Mouse (Mus musculus): ENCODE measurements around the gene Gm20479. TPM values are rescaled to one million over a fixed set of nuclear protein-coding genes. Genes with fewer than 3 reads are reported as not detected.
A peak's percentile ranks its signal among the peaks of the same experiment; 100 is the strongest.

The Gm20479 gene
- total and polyA plus RNA-seq, 3 experiments = 2.7 TPM; not detected in 2

DNA sequence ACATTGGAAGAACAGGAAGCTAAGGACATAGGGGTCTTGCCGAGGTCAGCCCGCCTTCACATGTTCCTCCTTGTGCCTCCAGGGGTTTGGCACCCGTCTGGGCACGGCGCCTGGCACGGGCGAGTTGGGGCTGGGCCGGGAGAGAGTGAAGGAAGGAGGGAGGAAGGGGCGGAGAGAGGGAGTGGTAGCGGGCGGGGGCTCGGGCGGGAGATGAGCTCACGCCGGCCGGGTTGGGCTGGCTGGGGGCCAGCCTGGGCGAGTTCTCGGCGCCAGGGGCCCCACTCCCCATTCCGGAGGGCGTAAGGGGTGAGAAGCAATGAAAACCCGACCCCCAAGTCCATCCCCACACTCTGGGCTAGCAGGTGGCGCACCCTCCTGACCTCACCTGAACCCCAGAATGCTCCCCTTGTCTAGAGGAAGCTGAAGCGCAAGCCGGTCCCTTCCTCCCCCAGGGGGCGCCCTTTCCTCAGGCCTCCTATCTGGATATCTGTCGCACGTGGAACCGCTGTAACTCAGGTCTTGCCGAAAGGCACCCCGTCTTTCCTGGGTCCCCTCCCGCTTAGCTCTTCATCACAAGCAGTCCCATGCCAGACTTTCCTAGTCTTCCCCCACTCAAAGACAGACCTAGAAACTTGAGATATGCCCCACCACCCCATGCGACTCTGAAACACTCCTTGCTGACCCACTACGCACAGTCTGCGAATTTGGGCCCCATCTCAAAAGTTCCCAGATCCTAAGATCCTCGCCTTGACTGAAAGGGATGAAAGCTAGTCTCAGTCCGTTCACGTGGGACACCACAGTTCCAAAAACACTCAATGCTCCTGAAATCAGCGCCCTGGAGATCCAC lies 24.6 kb downstream of the Gm20479 start (continued):
- TF ChIP-seq RAD21 (IDR thresholded peaks at IDR 0.05; ENCODE audit: low read depth, low read length) = peak; percentile 46
- TF ChIP-seq MEF2A (IDR thresholded peaks at IDR 0.05; ENCODE audit: extremely low read depth, insufficient replicate concordance, low read depth, low read length, poor library complexity, severe bottlenecking) = peak; percentile 61; the same call in 1 of the 2 replicates
- no peak for TF ChIP-seq RCOR1 (IDR thresholded peaks at IDR 0.05; ENCODE audit: low read depth, low read length)
- no peak for TF ChIP-seq GABPA (IDR thresholded peaks at IDR 0.05; ENCODE audit: low read depth, low read length)

DNA sequence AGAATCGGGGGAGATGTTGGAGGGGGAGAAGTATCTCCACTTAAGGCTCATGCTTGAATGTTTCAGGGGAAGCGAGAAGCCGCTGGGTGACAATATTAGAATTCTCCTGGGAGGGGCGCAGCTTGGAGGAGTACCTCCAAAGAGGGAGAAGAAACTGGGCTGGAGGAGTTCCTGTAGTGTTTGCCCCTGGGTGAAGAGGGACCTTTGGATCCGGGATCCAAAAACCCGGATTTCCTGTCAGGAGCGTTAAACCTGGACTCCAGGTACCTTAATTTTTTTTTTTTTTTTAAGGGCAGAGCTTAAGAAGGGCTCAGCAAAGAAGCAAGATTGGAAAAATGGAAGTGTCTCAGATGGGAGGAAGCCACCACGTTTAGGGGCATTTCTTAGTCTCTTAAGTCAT lies 25.4 kb downstream of the Gm20479 start:
- no peaks in the 10 kb centered on the region for H3K9me3 ChIP-seq (replicated peaks; ENCODE audit: insufficient read depth, low read length)
- H3K27ac ChIP-seq (ENCODE audit: control insufficient read depth, low read depth, low read length) = peak overlapping the region; percentile 75
- no peaks in the 10 kb centered on the region; a peak in 1 of 4 replicates for H3K27me3 ChIP-seq (ENCODE audit: control insufficient read depth in 1 of 2, insufficient read depth in 2 of 2, low read length in 2 of 2)
- H3K9ac ChIP-seq (ENCODE audit: control insufficient read depth, low read depth, low read length, poor library complexity, severe bottlenecking) = peak overlapping the region; percentile 61
- peak; percentile 74 for DNase-seq (ENCODE audit: low read depth, low spot score)
- TF ChIP-seq BHLHE40 (IDR thresholded peaks at IDR 0.05; ENCODE audit: borderline replicate concordance, low read depth, low read length) (no peak), TBP (IDR thresholded peaks at IDR 0.05; ENCODE audit: low read depth, low read length) (0 out of 2 replicates have a peak, but pooled peaks have one; percentile 4), SMC3 (IDR thresholded peaks at IDR 0.05; ENCODE audit: low read depth, low read length) (no peak), ZNF384 (IDR thresholded peaks at IDR 0.05; ENCODE audit: low read depth, low read length) (peak; percentile 80), EP300 (IDR thresholded peaks at IDR 0.05; ENCODE audit: low read depth in 1 of 2, low read length in 2 of 2) (no peak), CTCF (IDR thresholded peaks at IDR 0.05 in 2 of 3, conservative IDR thresholded peaks at IDR 0.05 in 1 of 3; ENCODE audit: control insufficient read depth in 1 of 3, insufficient read depth in 1 of 3, low read depth in 2 of 3, low read length in 3 of 3, poor library complexity in 1 of 3, severe bottlenecking in 1 of 3) (peak in 1 of 3 experiments; percentile 14; a peak in 1 of 6 replicates), GABPA (IDR thresholded peaks at IDR 0.05; ENCODE audit: low read depth, low read length) (no peak), ZKSCAN1 (IDR thresholded peaks at IDR 0.05; ENCODE audit: low read depth, low read length) (no peak)
- H3K36me3 ChIP-seq (ENCODE audit: control insufficient read depth in 1 of 2, insufficient read depth in 2 of 2, low read length in 2 of 2) = peaks cover 0 to 2% of the 10 kb centered on the region in 2 experiments; a peak in 2 of 4 replicates
- H3K4me1 ChIP-seq (ENCODE audit: control insufficient read depth in 1 of 2, insufficient read depth in 2 of 2, low read length in 2 of 2) = peaks cover 0 to 16% of the 10 kb centered on the region in 2 experiments; a peak in 2 of 4 replicates
- H3K79me2 ChIP-seq (ENCODE audit: control insufficient read depth, insufficient read depth, low read length, poor library complexity) = peaks cover 7% of the 10 kb centered on the region; the same call in 1 of the 2 replicates
- H3K4me3 ChIP-seq (ENCODE audit: control insufficient read depth in 1 of 2, insufficient read depth in 1 of 2, low read depth in 2 of 2, low read length in 2 of 2) = peak overlapping the region; percentile 48 to 53

DNA sequence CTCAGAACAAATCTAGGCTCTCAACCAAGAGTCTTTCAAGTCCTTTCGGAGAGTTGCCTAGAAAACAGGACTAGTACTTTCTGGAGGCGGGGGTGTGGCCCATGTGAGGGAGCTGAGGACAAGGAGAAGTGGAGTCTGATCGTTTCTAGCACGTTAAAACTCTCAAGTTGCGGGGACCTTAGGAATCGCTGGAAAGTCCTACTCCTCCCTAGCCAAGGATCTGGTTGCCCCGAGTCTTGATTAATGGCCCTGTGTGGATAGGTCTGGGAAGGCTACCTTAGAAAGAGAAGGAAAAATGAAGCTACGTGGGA lies 25.7 kb downstream of the Gm20479 start:
- Histone ChIP-seq H3K9ac (ENCODE audit: control insufficient read depth, low read depth, low read length, poor library complexity, severe bottlenecking) (peak overlapping the region; percentile 61), H3K4me3 (ENCODE audit: control insufficient read depth in 1 of 2, insufficient read depth in 1 of 2, low read depth in 2 of 2, low read length in 2 of 2) (peak overlapping the region; percentile 48 to 53), H3K79me2 (ENCODE audit: control insufficient read depth, insufficient read depth, low read length, poor library complexity) (peaks cover 7% of the 10 kb centered on the region; the same call in 1 of the 2 replicates), H3K9me3 (replicated peaks; ENCODE audit: insufficient read depth, low read length) (no peaks in the 10 kb centered on the region), H3K36me3 (ENCODE audit: control insufficient read depth in 1 of 2, insufficient read depth in 2 of 2, low read length in 2 of 2) (peaks cover 0 to 2% of the 10 kb centered on the region in 2 experiments; a peak in 2 of 4 replicates), H3K27ac (ENCODE audit: control insufficient read depth, low read depth, low read length) (peak overlapping the region; percentile 75), H3K27me3 (ENCODE audit: control insufficient read depth in 1 of 2, insufficient read depth in 2 of 2, low read length in 2 of 2) (no peaks in the 10 kb centered on the region; a peak in 1 of 4 replicates), H3K4me1 (ENCODE audit: control insufficient read depth in 1 of 2, insufficient read depth in 2 of 2, low read length in 2 of 2) (peaks cover 0 to 16% of the 10 kb centered on the region in 2 experiments; a peak in 2 of 4 replicates)
- DNase-seq (ENCODE audit: low read depth, low spot score) = peak; percentile 76
- no peak for TF ChIP-seq CHD1 (IDR thresholded peaks at IDR 0.05; ENCODE audit: low read depth, low read length)
- TF ChIP-seq TBP (IDR thresholded peaks at IDR 0.05; ENCODE audit: low read depth, low read length) = 0 out of 2 replicates have a peak, but pooled peaks have one; percentile 8
- no peak for TF ChIP-seq E2F4 (IDR thresholded peaks at IDR 0.05; ENCODE audit: borderline replicate concordance, low read depth, low read length)
- TF ChIP-seq MXI1 (IDR thresholded peaks at IDR 0.05; ENCODE audit: low read depth, low read length) = peak; percentile 63
- no peak for TF ChIP-seq USF2 (IDR thresholded peaks at IDR 0.05; ENCODE audit: borderline replicate concordance in 1 of 2, insufficient read depth in 1 of 2, low read depth in 1 of 2, low read length in 2 of 2)
- TF ChIP-seq EP300 (IDR thresholded peaks at IDR 0.05; ENCODE audit: low read depth in 1 of 2, low read length in 2 of 2) = no peak

All from MEL (cell line).